Mouse (Mus musculus): Measurements from ENCODE around the gene Idh3a. TPM values are rescaled to one million over a fixed set of nuclear protein-coding genes. Genes with fewer than 3 reads are reported as not detected.

Gene Idh3a
- total and polyA plus RNA-seq, 2 experiments from 2014 or later = 407 to 840 TPM

DNA sequence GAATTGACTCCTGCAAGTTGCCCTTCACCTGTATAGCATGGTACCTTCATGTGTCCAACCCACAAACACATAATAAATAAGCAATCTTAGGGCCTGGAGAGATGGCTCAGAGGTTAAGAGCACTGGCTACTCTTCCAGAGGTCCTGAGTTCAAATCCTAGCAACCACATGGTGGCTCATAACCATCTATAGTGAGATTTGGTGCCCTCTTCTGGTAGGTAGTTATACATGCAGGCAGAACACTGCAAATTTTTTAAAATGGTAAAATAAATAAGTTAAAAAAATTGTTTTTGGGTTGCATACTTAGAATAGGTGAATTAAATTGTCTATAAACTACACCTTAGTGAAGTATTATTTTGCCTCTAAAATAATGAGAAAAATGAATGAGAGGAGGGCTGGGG lies 44.8 kb downstream of the Idh3a start:
- peak; percentile 8; the same call in 1 of the 2 replicates for TF ChIP-seq CTCF (IDR thresholded peaks at IDR 0.05; ENCODE audit: low read depth)
- TF ChIP-seq EP300 (IDR thresholded peaks at IDR 0.05; ENCODE audit: low read depth) = no peak
- ATAC-seq (ENCODE audit: insufficient read depth, low read depth) = no peak
- no peaks in the 10 kb centered on the region for H3K36me3 ChIP-seq (replicated peaks; ENCODE audit: control insufficient read depth, insufficient read depth, low read length)
- no peaks in the 10 kb centered on the region for H3K27me3 ChIP-seq (ENCODE audit: control insufficient read depth, insufficient read depth, low read length)
- H3K4me2 ChIP-seq (ENCODE audit: low read depth, low read length) = no peak overlapping the region
- H3K9ac ChIP-seq (replicated peaks; ENCODE audit: low read depth, low read length) = no peak overlapping the region
- H3K4me1 ChIP-seq (ENCODE audit: control insufficient read depth, insufficient read depth) = peaks cover 7% of the 10 kb centered on the region; the same call in 1 of the 2 replicates
- H3K4me3 ChIP-seq (ENCODE audit: low read depth, low read length) = no peak overlapping the region
- no peaks in the 10 kb centered on the region for H3K9me3 ChIP-seq (replicated peaks; ENCODE audit: control insufficient read depth, low read length)
- no peak overlapping the region for H3K27ac ChIP-seq (ENCODE audit: low read depth)
- DNase-seq (ENCODE audit: low spot score) = no peak

- ATAC-seq (ENCODE audit: insufficient read depth, low read depth) = no peak
- Histone ChIP-seq H3K27me3 (ENCODE audit: control insufficient read depth, insufficient read depth, low read length) (no peaks in the 10 kb centered on the region), H3K4me2 (ENCODE audit: low read depth, low read length) (peak overlapping the region; percentile 8; the same call in 1 of the 2 replicates), H3K4me3 (ENCODE audit: low read depth, low read length) (no peak overlapping the region), H3K9me3 (replicated peaks; ENCODE audit: control insufficient read depth, low read length) (no peaks in the 10 kb centered on the region), H3K9ac (replicated peaks; ENCODE audit: low read depth, low read length) (no peak overlapping the region), H3K4me1 (ENCODE audit: control insufficient read depth, insufficient read depth) (peaks cover 7% of the 10 kb centered on the region; the same call in 1 of the 2 replicates), H3K36me3 (replicated peaks; ENCODE audit: control insufficient read depth, insufficient read depth, low read length) (no peaks in the 10 kb centered on the region), H3K27ac (ENCODE audit: low read depth) (no peak overlapping the region)
- 67% methylated on average over 2 of the region's 2 CpGs for WGBS
- DNase-seq (ENCODE audit: low spot score) = no peak
- TF ChIP-seq CTCF (IDR thresholded peaks at IDR 0.05; ENCODE audit: low read depth) = no peak
- TF ChIP-seq EP300 (IDR thresholded peaks at IDR 0.05; ENCODE audit: low read depth) = no peak
Observed at GRCm38 (mm10) chr9:54633401-54633800, 47.3 kb downstream of the Idh3a start.

DNA sequence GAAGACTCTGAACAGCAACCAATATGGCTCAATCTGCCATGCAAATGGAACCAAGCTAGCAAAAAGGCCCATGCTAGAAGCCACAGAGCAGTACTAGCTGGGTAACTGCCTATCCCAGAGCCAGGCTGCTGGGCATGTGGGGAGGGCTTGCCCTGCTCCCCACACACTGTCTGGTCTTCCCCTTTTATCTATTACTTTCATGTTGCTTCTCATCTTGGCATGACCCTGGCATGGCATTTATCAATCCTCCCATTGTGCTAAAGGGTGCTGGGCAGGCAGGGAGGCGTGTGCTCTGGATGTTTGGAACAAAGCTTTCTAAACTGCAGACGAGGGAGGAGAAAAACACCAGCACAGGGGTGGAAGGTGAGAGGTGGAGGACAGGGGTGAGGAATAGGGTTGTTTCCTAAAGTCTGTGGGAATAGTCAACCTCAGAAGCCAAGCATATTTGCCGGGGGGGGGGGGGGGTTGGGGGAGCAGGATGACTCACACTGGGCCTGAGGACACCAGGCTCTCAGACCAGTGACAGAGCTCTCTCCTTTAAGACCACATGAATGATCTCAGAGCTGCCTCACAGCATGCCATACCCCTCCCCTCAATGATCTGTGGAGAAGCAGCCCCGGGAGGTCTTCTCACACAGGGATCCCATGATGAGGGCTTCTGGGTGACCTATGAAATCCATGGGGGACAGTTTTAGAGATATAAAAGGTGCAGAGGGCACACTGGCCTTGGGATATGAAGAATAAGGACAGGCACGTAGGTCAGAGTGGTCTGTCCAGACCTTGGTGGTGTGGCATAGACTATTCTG lies 51.6 kb downstream of the Idh3a start:
- H3K27me3 ChIP-seq (ENCODE audit: control insufficient read depth, insufficient read depth, low read length) = no peaks in the 10 kb centered on the region
- 48% methylated on average over 5 of the region's 5 CpGs for WGBS
- TF ChIP-seq EP300 (IDR thresholded peaks at IDR 0.05; ENCODE audit: low read depth) (no peak), CTCF (IDR thresholded peaks at IDR 0.05; ENCODE audit: low read depth) (no peak)
- ATAC-seq (ENCODE audit: insufficient read depth, low read depth) (no peak), DNase-seq (ENCODE audit: low spot score) (no peak)
- no peaks in the 10 kb centered on the region for H3K36me3 ChIP-seq (replicated peaks; ENCODE audit: control insufficient read depth, insufficient read depth, low read length)
- H3K9me3 ChIP-seq (replicated peaks; ENCODE audit: control insufficient read depth, low read length) = no peaks in the 10 kb centered on the region
- H3K4me2 ChIP-seq (ENCODE audit: low read depth, low read length) = no peak overlapping the region
- H3K4me3 ChIP-seq (ENCODE audit: low read depth, low read length) = no peak overlapping the region
- no peak overlapping the region for H3K27ac ChIP-seq (ENCODE audit: low read depth)
- H3K9ac ChIP-seq (replicated peaks; ENCODE audit: low read depth, low read length) = no peak overlapping the region
- peaks cover 7% of the 10 kb centered on the region; the same call in 1 of the 2 replicates for H3K4me1 ChIP-seq (ENCODE audit: control insufficient read depth, insufficient read depth)

DNA sequence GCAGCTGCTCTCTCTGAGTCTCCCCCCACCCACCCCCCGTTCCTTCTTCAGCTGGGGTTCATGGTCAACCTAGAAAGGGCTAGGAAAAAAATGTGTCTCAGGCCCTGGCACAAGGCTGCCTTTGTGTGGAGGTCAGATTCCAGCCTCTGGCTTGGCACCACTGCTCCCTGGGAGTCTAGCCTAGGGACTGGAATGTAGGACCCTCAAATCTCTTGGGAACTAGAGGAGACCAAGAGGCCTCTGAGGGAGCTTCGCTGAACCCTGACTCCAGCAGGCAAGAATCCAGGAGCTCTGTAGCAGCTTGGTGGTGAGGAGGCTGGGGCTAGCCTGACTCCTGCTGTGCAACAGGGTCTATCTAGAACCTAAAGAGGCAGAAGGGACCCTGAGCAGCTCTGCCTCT lies 53.1 kb downstream of the Idh3a start:
- Histone ChIP-seq H3K27me3 (ENCODE audit: control insufficient read depth, insufficient read depth, low read length) (no peaks in the 10 kb centered on the region), H3K9me3 (replicated peaks; ENCODE audit: control insufficient read depth, low read length) (no peaks in the 10 kb centered on the region), H3K4me1 (ENCODE audit: control insufficient read depth, insufficient read depth) (peaks cover 3% of the 10 kb centered on the region; the same call in 1 of the 2 replicates), H3K9ac (replicated peaks; ENCODE audit: low read depth, low read length) (no peak overlapping the region), H3K27ac (ENCODE audit: low read depth) (no peak overlapping the region), H3K36me3 (replicated peaks; ENCODE audit: control insufficient read depth, insufficient read depth, low read length) (no peaks in the 10 kb centered on the region), H3K4me2 (ENCODE audit: low read depth, low read length) (no peak overlapping the region), H3K4me3 (ENCODE audit: low read depth, low read length) (no peak overlapping the region)
- ATAC-seq (ENCODE audit: insufficient read depth, low read depth) (no peak), DNase-seq (ENCODE audit: low spot score) (no peak)
- 43% methylated on average over 2 of the region's 2 CpGs for WGBS
- TF ChIP-seq CTCF (IDR thresholded peaks at IDR 0.05; ENCODE audit: low read depth) = no peak
- no peak for TF ChIP-seq EP300 (IDR thresholded peaks at IDR 0.05; ENCODE audit: low read depth)

DNA sequence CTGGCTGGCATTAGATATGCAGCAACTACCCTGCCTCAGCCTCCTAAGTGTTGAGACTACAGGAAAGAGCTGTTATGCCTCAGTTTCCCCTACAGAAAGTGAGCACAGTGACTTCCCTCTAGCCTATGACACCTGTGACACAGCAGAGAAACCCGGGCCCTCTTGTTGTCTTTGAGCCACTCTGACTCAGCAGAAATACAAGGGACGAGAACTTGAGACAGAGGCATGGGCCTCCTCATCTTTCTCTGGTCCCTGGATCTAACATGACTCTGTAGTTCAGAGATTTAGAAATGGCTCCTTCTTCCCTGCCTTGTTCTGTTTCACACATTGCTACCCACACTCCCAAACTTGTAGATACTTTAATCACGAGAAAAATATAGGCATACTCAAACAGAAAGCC lies 55.4 kb downstream of the Idh3a start:
- Histone ChIP-seq H3K27me3 (ENCODE audit: control insufficient read depth, insufficient read depth, low read length) (no peaks in the 10 kb centered on the region), H3K36me3 (replicated peaks; ENCODE audit: control insufficient read depth, insufficient read depth, low read length) (no peaks in the 10 kb centered on the region), H3K4me3 (ENCODE audit: low read depth, low read length) (no peak overlapping the region), H3K4me2 (ENCODE audit: low read depth, low read length) (no peak overlapping the region), H3K27ac (ENCODE audit: low read depth) (no peak overlapping the region), H3K4me1 (ENCODE audit: control insufficient read depth, insufficient read depth) (no peaks in the 10 kb centered on the region), H3K9me3 (replicated peaks; ENCODE audit: control insufficient read depth, low read length) (no peaks in the 10 kb centered on the region), H3K9ac (replicated peaks; ENCODE audit: low read depth, low read length) (no peak overlapping the region)
- no peak for DNase-seq (ENCODE audit: low spot score)
- TF ChIP-seq CTCF (IDR thresholded peaks at IDR 0.05; ENCODE audit: low read depth) = no peak
- no peak for TF ChIP-seq EP300 (IDR thresholded peaks at IDR 0.05; ENCODE audit: low read depth)
- 55% methylated on average over 3 of the region's 3 CpGs for WGBS
- no peak for ATAC-seq (ENCODE audit: insufficient read depth, low read depth)

DNA sequence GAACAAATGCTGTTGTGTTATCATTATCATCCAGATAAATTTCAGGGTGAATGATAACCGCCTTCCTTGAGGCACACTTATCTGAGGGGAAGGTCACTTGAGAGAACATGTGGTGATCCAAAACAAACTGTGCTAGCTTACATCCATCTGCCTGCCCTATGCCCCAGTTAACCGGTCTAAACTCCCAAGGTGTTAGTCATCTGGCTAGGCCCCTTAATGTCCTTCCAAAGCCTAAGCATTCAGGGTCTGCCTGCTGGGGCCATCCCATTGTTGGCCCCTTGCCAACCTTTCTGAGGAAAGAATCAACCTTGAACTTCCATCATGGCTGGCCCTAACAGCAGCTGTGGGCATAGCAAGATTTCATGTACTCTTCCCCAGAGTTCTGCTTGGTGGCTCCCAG lies 56.0 kb downstream of the Idh3a start:
- Histone ChIP-seq H3K4me3 (ENCODE audit: low read depth, low read length) (no peak overlapping the region), H3K36me3 (replicated peaks; ENCODE audit: control insufficient read depth, insufficient read depth, low read length) (no peaks in the 10 kb centered on the region), H3K4me1 (ENCODE audit: control insufficient read depth, insufficient read depth) (no peaks in the 10 kb centered on the region), H3K4me2 (ENCODE audit: low read depth, low read length) (no peak overlapping the region), H3K9me3 (replicated peaks; ENCODE audit: control insufficient read depth, low read length) (no peaks in the 10 kb centered on the region), H3K9ac (replicated peaks; ENCODE audit: low read depth, low read length) (no peak overlapping the region), H3K27me3 (ENCODE audit: control insufficient read depth, insufficient read depth, low read length) (no peaks in the 10 kb centered on the region), H3K27ac (ENCODE audit: low read depth) (no peak overlapping the region)
- TF ChIP-seq EP300 (IDR thresholded peaks at IDR 0.05; ENCODE audit: low read depth) (no peak), CTCF (IDR thresholded peaks at IDR 0.05; ENCODE audit: low read depth) (no peak)
- 60% methylated on average over 2 of the region's 2 CpGs for WGBS
- ATAC-seq (ENCODE audit: insufficient read depth, low read depth) (no peak), DNase-seq (ENCODE audit: low spot score) (no peak)
